Mouse (Mus musculus) small intestine, adult 2 months (tissue): Measurements from ENCODE around the gene Tango2.

Experiments
- CTCF ChIP-seq: fragments of 200-500 bp; IDR thresholded peaks from 2 replicates; pipeline ENCODE4 v1.5.1; 2012; ENCODE audit warnings: low read depth, mild to moderate bottlenecking, control low read depth, inconsistent platforms, low read length, moderate library complexity, mixed read lengths; ENCODE audit not compliant: insufficient replicate concordance, insufficient read length; ENCODE audit errors: extremely low read depth
- POLR2A ChIP-seq: fragments of 200-500 bp; IDR thresholded peaks from 2 replicates; pipeline ENCODE4 v1.6.1; 2012; ENCODE audit warnings: low read depth, mild to moderate bottlenecking, control low read depth, inconsistent platforms, low read length, moderate library complexity

GRCm38 (mm10) chr16:18323460-18323859 is 24.4 kb downstream of the Tango2 start:
- no peak for TF ChIP-seq CTCF
- no peak for TF ChIP-seq POLR2A
